Mouse (Mus musculus) kidney, embryonic 16.5 days (tissue): Measurements from ENCODE around the gene Mtcl1. TPM values are rescaled to one million over a fixed set of nuclear protein-coding genes. Genes with fewer than 3 reads are reported as not detected.

Source experiments
- ATAC-seq: fragments of 200-750 bp; cut with Nextera tagmentation; 2 replicates; pipeline ENCODE4 v1.8.0; 2017; ENCODE audit warnings: moderate TSS enrichment; ENCODE audit not compliant: low FRiP score, low TSS enrichment
- H3K27ac ChIP-seq: fragments of 300-500 bp; sonication (generic); 2 replicates; pipeline ENCODE4 v1.5.1; 2014; ENCODE audit warnings: low read length
- H3K27me3 ChIP-seq: fragments of 300-500 bp; sonication (generic); 2 replicates; pipeline ENCODE4 v1.6.1; 2014; ENCODE audit warnings: low read length, control low read depth, mixed read lengths; ENCODE audit not compliant: insufficient read depth
- H3K36me3 ChIP-seq: fragments of 300-500 bp; sonication (generic); 2 replicates; pipeline ENCODE4 v1.6.1; 2014; ENCODE audit warnings: low read length, control low read depth, mixed read lengths; ENCODE audit not compliant: insufficient read depth
- H3K4me1 ChIP-seq: fragments of 300-500 bp; sonication (generic); 2 replicates; pipeline ENCODE4 v1.6.1; 2014; ENCODE audit warnings: low read length, control low read depth, mixed read lengths; ENCODE audit not compliant: insufficient read depth
- H3K4me2 ChIP-seq: fragments of 300-500 bp; sonication (generic); replicated peaks from 2 replicates; pipeline ENCODE4 v1.6.1; 2014; ENCODE audit warnings: low read depth, low read length
- H3K4me3 ChIP-seq: fragments of 300-500 bp; sonication (generic); 2 replicates; pipeline ENCODE4 v1.5.1; 2014; ENCODE audit warnings: mild to moderate bottlenecking, low read length
- H3K9ac ChIP-seq: fragments of 300-500 bp; sonication (generic); replicated peaks from 2 replicates; pipeline ENCODE4 v1.6.1; 2014; ENCODE audit warnings: low read length
- H3K9me3 ChIP-seq: fragments of 300-500 bp; sonication (generic); 2 replicates; pipeline ENCODE4 v1.6.1; 2016; ENCODE audit warnings: low read length, control low read depth
- WGBS: fragments of 180-500 bp; shearing (Covaris S2); extraction: QIAGEN DNeasy Blood & Tissue Kit; methylation state at CpG from one replicate; pipeline ENCODE4 v1.1.7; 2014; 5-methylcytosine and 5-hydroxymethylcytosine counted together
- polyA plus RNA-seq: library from polyadenylated mRNA; unstranded; fragments of >200 nt; fragmentation: Nextera tagmentation; extraction: Ambion mirVana; gene quantifications from 2 replicates; pipeline ENCODE4 v1.2.1, GENCODE M21; 2015

Mtcl1 gene
- polyA plus RNA-seq, 1 experiment from 2014 or later = 5.2 TPM

GRCm38 (mm10) chr17:66374633-66375272, 74.8 kb downstream of the Mtcl1 start:
- Histone ChIP-seq H3K27ac (peak overlapping the region; percentile 31; the same call in 1 of the 2 replicates), H3K4me2 (peak overlapping the region; percentile 17), H3K4me1 (peaks cover 35% of the 10 kb centered on the region), H3K27me3 (no peaks in the 10 kb centered on the region), H3K36me3 (0 out of 2 replicates have a peak, but pooled peaks cover 8% of the 10 kb centered on the region), H3K4me3 (no peak overlapping the region), H3K9me3 (no peaks in the 10 kb centered on the region), H3K9ac (0 out of 2 replicates have a peak overlapping the region, but pooled peaks have one; percentile 22)
- peak; percentile 69 for ATAC-seq
- 36% methylated on average over 14 of the region's 14 CpGs for WGBS

DNA sequence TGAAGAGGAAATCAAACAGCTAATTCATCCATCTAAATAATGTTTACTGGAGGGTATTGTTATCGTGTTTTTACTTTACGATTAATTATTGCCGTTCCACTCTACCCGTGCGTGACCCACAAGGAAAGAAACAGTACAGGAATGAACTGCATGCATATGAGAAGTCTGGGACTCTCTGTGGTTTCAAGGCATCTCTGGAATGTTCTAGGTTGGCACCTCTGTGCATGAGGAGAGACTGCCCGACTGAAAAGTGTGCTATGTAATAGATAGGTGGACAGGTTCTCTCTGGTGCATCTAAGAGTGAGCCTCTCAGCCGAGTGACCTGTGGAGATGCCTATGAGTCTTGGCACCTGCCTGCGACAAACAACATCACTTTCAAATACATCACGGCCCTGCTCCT, 78.7 kb downstream of the Mtcl1 start:
- no peaks in the 10 kb centered on the region for H3K36me3 ChIP-seq
- no peak overlapping the region for H3K4me2 ChIP-seq
- 65% methylated on average over 9 of the region's 9 CpGs for WGBS
- peak; percentile 33; the same call in 1 of the 2 replicates for ATAC-seq
- H3K4me1 ChIP-seq = peaks cover 48% of the 10 kb centered on the region
- H3K9ac ChIP-seq = no peak overlapping the region
- H3K27ac ChIP-seq = peak overlapping the region; percentile 53; the same call in 1 of the 2 replicates
- H3K27me3 ChIP-seq = no peaks in the 10 kb centered on the region
- no peaks in the 10 kb centered on the region for H3K9me3 ChIP-seq
- no peak overlapping the region for H3K4me3 ChIP-seq

GRCm38 (mm10) chr17:66369777-66370176, 79.8 kb downstream of the Mtcl1 start:
- Histone ChIP-seq H3K9me3 (no peaks in the 10 kb centered on the region), H3K4me3 (no peak overlapping the region), H3K27ac (peak overlapping the region; percentile 53), H3K36me3 (no peaks in the 10 kb centered on the region), H3K9ac (no peak overlapping the region; the same call in 1 of the 2 replicates), H3K27me3 (no peaks in the 10 kb centered on the region), H3K4me1 (peaks cover 47% of the 10 kb centered on the region), H3K4me2 (no peak overlapping the region)
- no peak for ATAC-seq
- 30% methylated on average over 6 of the region's 6 CpGs for WGBS

GRCm38 (mm10) chr17:66368127-66368526, 81.4 kb downstream of the Mtcl1 start:
- Histone ChIP-seq H3K4me3 (no peak overlapping the region), H3K9ac (no peak overlapping the region), H3K36me3 (no peaks in the 10 kb centered on the region), H3K27ac (no peak overlapping the region), H3K9me3 (no peaks in the 10 kb centered on the region), H3K4me2 (no peak overlapping the region), H3K27me3 (no peaks in the 10 kb centered on the region), H3K4me1 (peaks cover 37% of the 10 kb centered on the region)
- 61% methylated on average over 11 of the region's 11 CpGs for WGBS
- no peak for ATAC-seq

DNA sequence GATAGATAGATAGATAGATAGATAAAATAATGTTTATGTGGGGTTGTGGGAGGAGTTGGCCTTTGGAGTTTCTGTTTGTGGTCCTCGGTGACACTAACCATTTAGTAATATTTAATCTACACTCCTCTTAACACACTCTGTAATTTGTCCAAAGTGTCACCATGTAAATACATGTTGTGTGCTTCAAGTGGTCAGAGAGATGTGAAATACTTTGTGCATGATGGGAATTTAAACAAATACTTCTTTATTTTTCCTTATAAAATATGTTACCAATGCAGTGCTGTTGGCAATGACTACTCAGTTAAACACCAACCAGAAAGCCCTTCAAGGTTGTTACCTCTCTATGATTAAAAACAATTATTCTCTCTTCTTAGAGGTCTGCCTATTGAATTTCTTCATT, 83.9 kb downstream of the Mtcl1 start:
- Histone ChIP-seq H3K9me3 (no peaks in the 10 kb centered on the region), H3K27ac (no peak overlapping the region), H3K27me3 (no peaks in the 10 kb centered on the region), H3K4me1 (peaks cover 29% of the 10 kb centered on the region), H3K36me3 (no peaks in the 10 kb centered on the region), H3K4me3 (no peak overlapping the region), H3K4me2 (no peak overlapping the region), H3K9ac (no peak overlapping the region)
- ATAC-seq = no peak
- 70% methylated on average over 1 of the region's 1 CpGs for WGBS

- Histone ChIP-seq H3K36me3 (no peaks in the 10 kb centered on the region), H3K4me3 (no peak overlapping the region), H3K4me2 (no peak overlapping the region), H3K27ac (peak overlapping the region; percentile 51; the same call in 1 of the 2 replicates), H3K4me1 (peaks cover 25% of the 10 kb centered on the region), H3K27me3 (no peaks in the 10 kb centered on the region), H3K9ac (0 out of 2 replicates have a peak overlapping the region, but pooled peaks have one; percentile 20), H3K9me3 (no peaks in the 10 kb centered on the region)
- 79% methylated on average over 3 of the region's 3 CpGs for WGBS
- ATAC-seq = no peak
These were observed 84.3 kb downstream of the Mtcl1 start for GRCm38 (mm10) chr17:66365293-66365642.

- Histone ChIP-seq H3K4me2 (no peak overlapping the region), H3K4me3 (no peak overlapping the region), H3K27ac (peak overlapping the region; percentile 51; the same call in 1 of the 2 replicates), H3K9me3 (no peaks in the 10 kb centered on the region), H3K9ac (0 out of 2 replicates have a peak overlapping the region, but pooled peaks have one; percentile 20), H3K4me1 (peaks cover 19% of the 10 kb centered on the region), H3K36me3 (no peaks in the 10 kb centered on the region), H3K27me3 (no peaks in the 10 kb centered on the region)
- ATAC-seq = no peak
- WGBS = 73% methylated on average over 22 of the region's 26 CpGs
These were observed 84.8 kb downstream of the Mtcl1 start for GRCm38 (mm10) chr17:66364525-66365292.

GRCm38 (mm10) chr17:66363852-66364524, 85.6 kb downstream of the Mtcl1 start:
- no peak overlapping the region for H3K4me3 ChIP-seq
- ATAC-seq = no peak
- H3K9me3 ChIP-seq = no peaks in the 10 kb centered on the region
- 79% methylated on average over 30 of the region's 36 CpGs for WGBS
- no peak overlapping the region for H3K4me2 ChIP-seq
- H3K4me1 ChIP-seq = peaks cover 12% of the 10 kb centered on the region
- no peaks in the 10 kb centered on the region for H3K27me3 ChIP-seq
- no peak overlapping the region for H3K27ac ChIP-seq
- no peaks in the 10 kb centered on the region for H3K36me3 ChIP-seq
- no peak overlapping the region; the same call in 1 of the 2 replicates for H3K9ac ChIP-seq

- no peak overlapping the region for H3K9ac ChIP-seq
- no peak overlapping the region for H3K4me3 ChIP-seq
- peaks cover 20% of the 10 kb centered on the region for H3K4me1 ChIP-seq
- H3K9me3 ChIP-seq = no peaks in the 10 kb centered on the region
- 0 out of 2 replicates have a peak overlapping the region, but pooled peaks have one; percentile 8 for H3K4me2 ChIP-seq
- ATAC-seq = peak; percentile 84
- WGBS = 76% methylated on average over 15 of the region's 15 CpGs
- H3K27ac ChIP-seq = no peak overlapping the region
- no peaks in the 10 kb centered on the region for H3K27me3 ChIP-seq
- no peaks in the 10 kb centered on the region for H3K36me3 ChIP-seq
These were observed 87.1 kb downstream of the Mtcl1 start for GRCm38 (mm10) chr17:66362287-66363016.
